Mouse (Mus musculus): Measurements from ENCODE around the gene Caskin1. TPM values are rescaled to one million over a fixed set of nuclear protein-coding genes. Genes with fewer than 3 reads are reported as not detected.

Gene Caskin1
- polyA plus RNA-seq, 1 experiment from 2014 or later: 2.9 TPM

GRCm38 (mm10) chr17:24530361-24531050 is 42.1 kb downstream of the Caskin1 start:
- Histone ChIP-seq H3K9ac (ENCODE audit: low read depth, low read length) (peak overlapping the region; percentile 79), H3K36me3 (ENCODE audit: control insufficient read depth, insufficient read depth, low read length) (peaks cover 24% of the 10 kb centered on the region), H3K4me1 (ENCODE audit: control insufficient read depth, insufficient read depth, low read length) (peaks cover 24% of the 10 kb centered on the region), H3K27ac (replicated peaks; ENCODE audit: low read depth, low read length) (0 out of 2 replicates have a peak overlapping the region, but pooled peaks have one; percentile 85), H3K9me3 (ENCODE audit: control insufficient read depth, low read length) (no peaks in the 10 kb centered on the region), H3K27me3 (replicated peaks; ENCODE audit: control insufficient read depth, insufficient read depth, low read length) (no peaks in the 10 kb centered on the region), H3K4me3 (ENCODE audit: low read depth, low read length) (peak overlapping the region; percentile 58), H3K4me2 (ENCODE audit: low read depth, low read length) (peak overlapping the region; percentile 90)
- ATAC-seq (ENCODE audit: low read depth) (no peak), DNase-seq (ENCODE audit: low spot score) (peak; percentile 27)
- WGBS: 41% methylated on average over 8 of the region's 8 CpGs

- no peak overlapping the region for H3K27ac ChIP-seq (replicated peaks; ENCODE audit: low read depth, low read length)
- no peak overlapping the region for H3K4me3 ChIP-seq (ENCODE audit: low read depth, low read length)
- DNase-seq (ENCODE audit: low spot score): no peak
- H3K9me3 ChIP-seq (ENCODE audit: control insufficient read depth, low read length): no peaks in the 10 kb centered on the region
- no peak for ATAC-seq (ENCODE audit: low read depth)
- no peak overlapping the region; the same call in 1 of the 2 replicates for H3K4me2 ChIP-seq (ENCODE audit: low read depth, low read length)
- H3K36me3 ChIP-seq (ENCODE audit: control insufficient read depth, insufficient read depth, low read length): peaks cover 24% of the 10 kb centered on the region
- H3K27me3 ChIP-seq (replicated peaks; ENCODE audit: control insufficient read depth, insufficient read depth, low read length): no peaks in the 10 kb centered on the region
- H3K9ac ChIP-seq (ENCODE audit: low read depth, low read length): 0 out of 2 replicates have a peak overlapping the region, but pooled peaks have one; percentile 79
- WGBS: 70% methylated on average over 3 of the region's 3 CpGs
- peaks cover 24% of the 10 kb centered on the region for H3K4me1 ChIP-seq (ENCODE audit: control insufficient read depth, insufficient read depth, low read length)
These were observed 42.7 kb downstream of the Caskin1 start for GRCm38 (mm10) chr17:24531064-24531463.

- Histone ChIP-seq H3K36me3 (ENCODE audit: control insufficient read depth, insufficient read depth, low read length) (peaks cover 24% of the 10 kb centered on the region), H3K4me3 (ENCODE audit: low read depth, low read length) (no peak overlapping the region), H3K9me3 (ENCODE audit: control insufficient read depth, low read length) (no peaks in the 10 kb centered on the region), H3K4me1 (ENCODE audit: control insufficient read depth, insufficient read depth, low read length) (peaks cover 16% of the 10 kb centered on the region), H3K9ac (ENCODE audit: low read depth, low read length) (no peak overlapping the region), H3K4me2 (ENCODE audit: low read depth, low read length) (no peak overlapping the region), H3K27ac (replicated peaks; ENCODE audit: low read depth, low read length) (no peak overlapping the region), H3K27me3 (replicated peaks; ENCODE audit: control insufficient read depth, insufficient read depth, low read length) (no peaks in the 10 kb centered on the region)
- 74% methylated on average over 7 of the region's 7 CpGs for WGBS
- no peak for DNase-seq (ENCODE audit: low spot score)
- no peak for ATAC-seq (ENCODE audit: low read depth)
These were observed 43.6 kb downstream of the Caskin1 start for GRCm38 (mm10) chr17:24532045-24532444.

GRCm38 (mm10) chr17:24533099-24533992 is 44.9 kb downstream of the Caskin1 start:
- peaks cover 16% of the 10 kb centered on the region for H3K4me1 ChIP-seq (ENCODE audit: control insufficient read depth, insufficient read depth, low read length)
- H3K9ac ChIP-seq (ENCODE audit: low read depth, low read length): peak overlapping the region; percentile 57

GRCm38 (mm10) chr17:24534160-24534718 is 45.8 kb downstream of the Caskin1 start, which contains the start of gene Rab26:
Rab26 (minus strand) TSS chr17:24534210.
- H3K27ac ChIP-seq (replicated peaks; ENCODE audit: low read depth, low read length): no peak within 1 kb of the TSS
- H3K4me3 ChIP-seq (ENCODE audit: low read depth, low read length): peak within 1 kb of the TSS; percentile 34
- peaks cover 18% of the 10 kb centered on the region for H3K36me3 ChIP-seq (ENCODE audit: control insufficient read depth, insufficient read depth, low read length)
- peak within 1 kb of the TSS; percentile 61 for H3K4me2 ChIP-seq (ENCODE audit: low read depth, low read length)
- 87% methylated on average over 8 of the region's 8 CpGs for WGBS
- no peak for ATAC-seq (ENCODE audit: low read depth)
- no peaks in the 10 kb centered on the region for H3K9me3 ChIP-seq (ENCODE audit: control insufficient read depth, low read length)
- peaks cover 16% of the 10 kb centered on the region for H3K4me1 ChIP-seq (ENCODE audit: control insufficient read depth, insufficient read depth, low read length)
- DNase-seq (ENCODE audit: low spot score): no peak
- H3K9ac ChIP-seq (ENCODE audit: low read depth, low read length): peak within 1 kb of the TSS; percentile 57
- H3K27me3 ChIP-seq (replicated peaks; ENCODE audit: control insufficient read depth, insufficient read depth, low read length): no peaks in the 10 kb centered on the region

More at GRCm38 (mm10) chr17:24533099-24533992, 44.9 kb downstream of the Caskin1 start:
- H3K36me3 ChIP-seq (ENCODE audit: control insufficient read depth, insufficient read depth, low read length): peaks cover 24% of the 10 kb centered on the region
- DNase-seq (ENCODE audit: low spot score) (peak; percentile 90), ATAC-seq (ENCODE audit: low read depth) (peak; percentile 78)
- H3K27me3 ChIP-seq (replicated peaks; ENCODE audit: control insufficient read depth, insufficient read depth, low read length): no peaks in the 10 kb centered on the region
- H3K4me2 ChIP-seq (ENCODE audit: low read depth, low read length): peak overlapping the region; percentile 61
- H3K27ac ChIP-seq (replicated peaks; ENCODE audit: low read depth, low read length): no peak overlapping the region
- peak overlapping the region; percentile 34 for H3K4me3 ChIP-seq (ENCODE audit: low read depth, low read length)
- WGBS: 11% methylated on average over 39 of the region's 53 CpGs
- H3K9me3 ChIP-seq (ENCODE audit: control insufficient read depth, low read length): no peaks in the 10 kb centered on the region

- H3K27me3 ChIP-seq (replicated peaks; ENCODE audit: control insufficient read depth, insufficient read depth, low read length): no peaks in the 10 kb centered on the region
- H3K9ac ChIP-seq (ENCODE audit: low read depth, low read length): no peak overlapping the region
- H3K4me2 ChIP-seq (ENCODE audit: low read depth, low read length): no peak overlapping the region
- 46% methylated on average over 5 of the region's 5 CpGs for WGBS
- DNase-seq (ENCODE audit: low spot score) (no peak), ATAC-seq (ENCODE audit: low read depth) (no peak)
- H3K9me3 ChIP-seq (ENCODE audit: control insufficient read depth, low read length): no peaks in the 10 kb centered on the region
- no peak overlapping the region for H3K4me3 ChIP-seq (ENCODE audit: low read depth, low read length)
- peaks cover 6% of the 10 kb centered on the region for H3K4me1 ChIP-seq (ENCODE audit: control insufficient read depth, insufficient read depth, low read length)
- peaks cover 7% of the 10 kb centered on the region; the same call in 1 of the 2 replicates for H3K36me3 ChIP-seq (ENCODE audit: control insufficient read depth, insufficient read depth, low read length)
- no peak overlapping the region for H3K27ac ChIP-seq (replicated peaks; ENCODE audit: low read depth, low read length)
These were observed 46.9 kb downstream of the Caskin1 start for GRCm38 (mm10) chr17:24535300-24535699.

- no peaks in the 10 kb centered on the region for H3K9me3 ChIP-seq (ENCODE audit: control insufficient read depth, low read length)
- ATAC-seq (ENCODE audit: low read depth): no peak
- 38% methylated on average over 3 of the region's 3 CpGs for WGBS
- peak overlapping the region; percentile 44; the same call in 1 of the 2 replicates for H3K27ac ChIP-seq (replicated peaks; ENCODE audit: low read depth, low read length)
- no peak overlapping the region for H3K4me3 ChIP-seq (ENCODE audit: low read depth, low read length)
- H3K9ac ChIP-seq (ENCODE audit: low read depth, low read length): 0 out of 2 replicates have a peak overlapping the region, but pooled peaks have one; percentile 40
- H3K4me2 ChIP-seq (ENCODE audit: low read depth, low read length): no peak overlapping the region
- H3K4me1 ChIP-seq (ENCODE audit: control insufficient read depth, insufficient read depth, low read length): peaks cover 6% of the 10 kb centered on the region
- no peak for DNase-seq (ENCODE audit: low spot score)
- no peaks in the 10 kb centered on the region for H3K36me3 ChIP-seq (ENCODE audit: control insufficient read depth, insufficient read depth, low read length)
- H3K27me3 ChIP-seq (replicated peaks; ENCODE audit: control insufficient read depth, insufficient read depth, low read length): no peaks in the 10 kb centered on the region
These were observed 49.1 kb downstream of the Caskin1 start for GRCm38 (mm10) chr17:24537536-24537935.

GRCm38 (mm10) chr17:24538950-24539349 is 50.5 kb downstream of the Caskin1 start:
- Histone ChIP-seq H3K9me3 (ENCODE audit: control insufficient read depth, low read length) (no peaks in the 10 kb centered on the region), H3K9ac (ENCODE audit: low read depth, low read length) (no peak overlapping the region), H3K27ac (replicated peaks; ENCODE audit: low read depth, low read length) (no peak overlapping the region), H3K4me2 (ENCODE audit: low read depth, low read length) (no peak overlapping the region), H3K36me3 (ENCODE audit: control insufficient read depth, insufficient read depth, low read length) (no peaks in the 10 kb centered on the region), H3K27me3 (replicated peaks; ENCODE audit: control insufficient read depth, insufficient read depth, low read length) (no peaks in the 10 kb centered on the region), H3K4me3 (ENCODE audit: low read depth, low read length) (no peak overlapping the region), H3K4me1 (ENCODE audit: control insufficient read depth, insufficient read depth, low read length) (no peaks in the 10 kb centered on the region)
- no peak for DNase-seq (ENCODE audit: low spot score)
- ATAC-seq (ENCODE audit: low read depth): no peak
- WGBS: 66% methylated on average over 8 of the region's 8 CpGs

Measured in embryonic facial prominence, embryonic 14.5 days (tissue).